Mouse (Mus musculus) naive thymus-derived CD4-positive, alpha-beta T cell, adult 2 months (primary cell): ENCODE measurements around the gene Rtcb.
A peak's percentile ranks its signal among the peaks of the same experiment; 100 is the strongest.

Experiments
- DNase-seq: peaks from one replicate; pipeline ENCODE4 v3.0.0-alpha.2; 2011; ENCODE audit warnings: low read depth

The Rtcb gene

DNA sequence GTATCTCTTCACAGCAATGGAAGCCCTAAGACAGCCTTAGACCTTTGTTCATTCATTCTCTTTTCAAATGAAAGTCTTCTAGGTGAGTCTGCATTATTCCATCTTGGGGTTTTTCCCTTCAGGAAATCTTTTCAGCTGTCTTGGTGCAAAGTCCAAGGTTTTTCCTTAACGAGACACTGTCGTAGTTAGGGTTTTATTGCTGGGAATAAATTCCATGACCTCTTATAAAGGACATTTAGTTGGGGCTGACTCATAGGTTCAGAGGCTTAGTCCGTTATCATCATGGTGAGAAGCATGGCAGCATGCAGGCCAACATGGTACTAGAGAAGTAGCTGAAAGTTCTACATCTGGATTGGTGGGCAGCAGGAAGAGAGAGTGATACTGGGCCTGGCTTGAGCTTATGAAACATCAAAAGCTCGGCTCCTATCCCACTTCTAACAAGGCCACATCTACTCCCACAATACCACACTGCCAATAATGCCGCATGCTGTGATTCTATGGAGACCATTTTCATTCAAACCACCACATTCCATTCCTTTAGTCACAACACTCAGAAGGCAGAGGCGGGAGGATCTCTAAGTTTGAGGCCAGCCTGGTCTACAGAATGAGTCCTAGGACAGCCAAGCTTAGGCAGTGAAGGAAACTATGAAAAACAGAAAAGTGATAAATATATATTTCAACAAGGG lies 21.2 kb downstream of the Rtcb start:
- no peak for DNase-seq

DNA sequence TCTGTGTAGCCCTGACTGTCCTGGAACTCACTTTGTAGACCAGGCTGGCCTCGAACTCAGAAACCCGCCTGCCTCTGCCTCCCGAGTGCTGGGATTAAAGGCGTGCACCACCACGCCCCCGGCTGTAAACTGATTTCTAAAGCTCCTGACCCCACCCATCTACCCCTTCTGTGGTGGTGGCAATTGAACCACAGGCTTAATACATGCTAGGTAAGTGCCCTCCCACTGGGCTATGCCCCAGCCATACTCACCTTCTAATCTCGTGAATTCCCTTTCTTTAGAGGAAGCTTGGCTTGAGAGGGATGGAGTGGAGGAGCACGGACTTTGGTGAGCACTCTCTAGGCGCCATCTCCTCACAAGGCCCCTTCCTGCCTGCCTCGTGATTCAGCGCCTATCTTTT lies 27.7 kb downstream of the Rtcb start:
- DNase-seq, result no peak

DNA sequence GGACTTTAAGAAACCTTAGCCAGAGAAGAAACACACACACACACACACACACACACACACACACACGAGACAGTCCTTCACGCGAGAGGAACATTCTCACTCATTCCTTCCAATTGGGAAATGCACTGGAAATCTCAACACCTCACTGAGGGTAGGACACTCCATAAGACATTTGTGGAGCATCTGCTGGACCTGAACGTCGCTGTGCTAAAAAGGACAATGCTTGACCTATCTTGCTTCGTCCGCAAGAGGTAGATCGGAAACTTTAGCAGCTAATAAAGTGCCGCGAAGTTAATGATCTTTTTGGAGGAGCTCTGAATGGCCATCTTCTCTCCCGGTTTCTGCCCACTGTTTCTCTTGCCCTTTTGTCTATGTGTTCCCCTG lies 28.4 kb downstream of the Rtcb start:
- DNase-seq, result no peak

DNA sequence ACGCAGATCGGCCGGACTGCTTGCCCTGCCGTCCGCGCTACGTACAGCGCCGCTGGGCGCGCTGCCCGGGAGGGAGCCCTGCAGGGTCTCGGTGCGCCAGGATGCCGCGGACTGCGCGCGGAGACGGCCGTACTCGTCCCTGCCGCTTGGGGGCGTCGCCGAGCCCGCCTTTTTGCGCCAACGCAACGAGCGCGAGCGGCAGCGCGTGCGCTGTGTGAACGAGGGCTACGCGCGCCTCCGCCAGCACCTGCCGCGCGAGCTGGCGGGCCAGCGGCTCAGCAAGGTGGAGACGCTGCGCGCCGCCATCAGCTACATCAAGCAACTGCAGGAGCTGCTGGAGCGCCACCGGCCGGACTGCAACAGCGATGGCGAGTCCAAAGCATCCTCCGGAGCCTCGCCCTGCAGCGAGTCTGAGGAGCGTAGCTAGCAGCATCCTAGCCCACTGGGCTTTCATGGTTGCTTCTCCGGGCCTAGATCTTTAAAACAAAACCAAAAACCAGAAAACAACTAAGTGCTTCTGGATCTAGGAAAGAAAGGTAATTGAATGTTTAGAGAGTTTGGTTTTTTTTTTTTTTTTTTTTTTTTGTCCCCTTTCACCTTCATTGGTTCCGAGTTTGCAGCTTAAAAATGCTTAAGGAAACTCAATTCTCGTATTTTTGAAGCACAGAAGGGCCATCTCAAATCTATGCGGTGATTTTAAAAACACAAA lies 29.0 kb downstream of the Rtcb start:
- peak; percentile 89 for DNase-seq

DNA sequence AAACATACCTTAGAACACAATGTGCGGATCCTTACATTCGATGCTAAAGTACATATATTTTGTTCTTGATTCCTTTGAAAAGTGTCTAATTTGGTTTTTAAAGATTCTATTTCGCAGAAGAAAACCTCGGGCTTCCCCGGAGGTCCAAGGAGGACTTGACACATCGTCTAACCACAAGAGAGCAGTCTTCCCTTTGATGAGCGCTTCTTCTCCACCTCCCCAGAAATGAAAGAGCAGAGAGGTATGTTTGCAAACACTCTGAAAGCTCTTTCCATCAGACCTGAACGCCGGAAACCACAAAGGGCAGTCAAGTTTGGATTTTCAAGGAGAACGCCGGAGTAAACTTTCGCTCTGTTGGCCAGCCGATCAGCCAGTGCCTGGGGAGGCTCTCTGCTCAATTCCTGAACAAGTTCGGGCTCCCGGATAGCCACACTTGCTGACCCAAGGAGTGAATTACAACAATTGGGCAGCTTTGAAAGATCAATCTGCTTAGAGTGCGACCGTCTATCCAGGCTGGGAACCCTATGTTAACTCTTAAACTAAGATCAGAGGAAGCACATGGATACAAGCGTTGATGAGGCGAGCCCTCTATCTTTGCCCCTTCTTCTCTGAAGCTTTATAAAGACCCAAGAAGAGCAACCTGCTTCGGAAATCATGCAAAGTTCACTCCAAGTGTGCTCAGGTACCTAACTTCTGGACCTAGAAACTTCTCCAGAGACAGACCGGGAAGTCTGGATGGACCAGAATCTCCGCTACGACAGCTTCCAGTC lies 29.8 kb downstream of the Rtcb start, which contains the start of gene Ascl4:
TSS of gene Ascl4 (plus strand) at position 6 of the 770 bp plus-strand sequence.
- peak; percentile 72 for DNase-seq

DNA sequence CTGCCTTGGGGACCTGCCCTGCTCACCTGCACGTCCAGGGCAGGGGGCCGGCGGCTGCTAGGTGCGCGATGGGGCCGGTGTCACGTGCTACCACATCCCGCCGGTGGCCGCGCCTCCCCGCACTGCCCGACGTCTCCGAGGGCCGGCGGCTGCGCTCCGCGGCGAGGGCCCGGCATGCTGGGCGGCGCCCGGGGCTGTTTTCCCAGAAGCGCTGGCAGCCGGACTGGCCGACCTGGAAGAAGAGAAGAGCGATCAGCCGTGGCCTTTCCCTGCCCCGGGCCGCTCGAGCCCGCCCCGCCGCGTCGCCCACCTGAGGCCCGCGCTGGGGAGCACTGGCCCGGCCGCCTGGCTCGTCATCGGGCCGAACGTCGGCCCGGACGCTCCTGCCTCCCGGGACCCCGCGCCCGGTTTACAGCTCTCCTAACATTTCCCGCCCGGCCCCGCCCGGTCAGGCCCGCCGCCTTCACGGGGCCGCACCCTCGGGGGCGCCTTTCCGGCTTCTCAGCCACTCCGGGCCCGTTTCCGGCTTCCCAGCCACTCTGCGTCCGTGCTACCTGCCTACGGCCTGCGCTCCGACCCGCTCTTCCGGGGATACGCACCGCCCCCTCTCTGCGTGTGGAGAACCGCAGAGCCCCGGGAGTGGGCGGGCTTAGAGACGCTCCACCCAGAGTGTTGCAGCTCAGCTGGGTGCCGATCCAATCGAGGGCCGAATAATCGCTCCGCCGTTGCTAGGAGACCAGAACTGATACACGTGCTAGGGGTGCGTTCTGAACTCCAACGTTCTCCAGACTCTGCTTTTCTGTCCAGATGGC lies 40.9 kb downstream of the Rtcb start, which contains the start of gene Prdm4:
TSS of gene Prdm4 (minus strand) at position 645 of the 812 bp plus-strand sequence.
- peak; percentile 98 for DNase-seq
